Mouse (Mus musculus): ENCODE measurements at regions not wholly inside any gene's neighbourhood (a gene's known extent, or its start where the extent isn't known, plus 50 kb on each side); places are given as distances from the start of the nearest gene placed in this dataset.

- no peak for DNase-seq (ENCODE audit: low read depth, low spot score)
Observed at GRCm38 (mm10) chr10:96786903-96787571, 170.2 kb downstream of the Btg1 start.

DNA sequence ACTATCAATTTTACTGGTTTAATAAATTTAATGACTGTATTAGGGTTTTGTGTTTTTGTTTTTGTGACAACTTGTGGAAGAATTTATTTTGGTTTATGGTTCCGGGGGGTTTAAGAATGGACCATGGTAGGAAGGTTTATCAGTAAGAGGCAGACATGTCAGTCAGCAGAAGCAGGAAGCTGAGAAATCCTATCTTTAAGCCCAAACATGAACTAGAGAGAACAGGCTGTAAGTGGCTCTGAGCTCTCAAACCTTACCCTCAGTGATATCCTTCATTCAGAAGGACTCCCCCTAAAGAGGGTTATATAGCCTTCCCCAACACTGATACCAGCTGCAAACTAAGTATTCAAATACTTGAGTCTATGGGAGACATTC is 170.8 kb downstream of the Btg1 start:
- no peak for DNase-seq (ENCODE audit: low read depth, low spot score)

DNA sequence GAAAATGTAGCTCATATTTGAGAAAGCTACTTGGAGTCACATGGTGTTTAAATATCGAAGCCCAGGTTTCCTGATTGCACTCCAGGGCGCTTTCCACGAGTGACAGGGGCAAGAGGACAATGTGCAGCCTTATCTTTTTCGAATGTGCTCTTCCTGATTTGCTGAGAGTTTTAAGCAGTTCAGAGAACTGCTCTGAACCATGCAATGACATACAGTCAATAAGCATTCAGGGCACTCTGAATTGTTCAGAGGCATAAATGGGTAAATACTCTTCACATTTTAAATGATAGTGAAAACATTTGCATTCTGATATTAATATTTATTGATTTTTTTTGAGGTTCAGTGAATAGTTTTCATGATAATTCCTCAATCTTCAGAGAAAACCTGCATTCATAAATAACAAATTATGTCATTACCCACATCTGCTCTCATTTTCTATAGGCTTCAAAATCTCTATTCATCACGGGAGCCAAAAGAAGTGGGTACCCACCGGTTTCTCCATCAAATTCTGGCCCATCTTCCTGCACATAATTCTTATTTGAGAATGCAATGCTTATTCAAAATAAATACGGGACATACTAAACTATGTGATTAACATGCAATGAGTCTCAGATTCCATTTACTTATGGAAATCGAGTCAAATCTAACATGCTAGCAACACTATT is 171.7 kb downstream of the Btg1 start:
- DNase-seq (ENCODE audit: low read depth, low spot score): no peak

DNA sequence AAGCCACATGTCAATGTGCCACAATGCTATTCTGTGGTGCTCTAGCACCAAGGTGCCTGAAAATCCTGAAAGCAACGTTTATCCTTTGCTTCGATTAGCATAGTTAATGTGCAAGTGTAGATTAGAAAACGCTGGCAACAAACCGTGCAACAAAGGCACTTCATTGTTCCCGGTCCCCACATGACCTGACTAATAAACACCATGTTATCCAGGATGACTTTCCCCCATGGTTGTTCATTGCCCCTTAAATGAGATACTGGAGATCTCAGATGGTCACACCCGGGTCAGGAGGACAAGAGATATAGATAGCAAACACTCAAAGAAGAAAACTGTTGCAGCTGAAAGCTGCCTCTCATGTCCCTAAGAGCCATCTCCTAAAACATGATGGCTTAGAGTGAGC is 180.3 kb downstream of the Btg1 start:
- no peak for DNase-seq (ENCODE audit: low read depth, low spot score)

DNA sequence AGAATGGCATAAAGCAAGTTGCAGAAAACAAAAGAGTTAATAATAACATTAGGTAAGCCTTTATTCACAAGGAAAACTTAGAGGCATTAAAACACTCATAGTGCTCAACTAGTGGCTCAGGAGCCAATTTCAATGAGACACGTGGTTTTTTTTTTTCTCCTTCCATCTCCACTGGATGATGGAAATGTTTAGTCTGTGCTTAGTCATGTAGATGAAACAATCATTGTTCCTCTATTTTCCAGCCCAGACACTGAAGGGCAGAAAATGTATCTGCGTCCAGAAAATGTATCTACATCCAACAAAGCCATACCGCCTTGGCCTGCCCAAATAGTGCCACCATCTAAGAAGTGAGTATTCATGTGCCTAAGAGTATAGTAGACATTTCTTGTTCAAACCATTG is 184.0 kb downstream of the Btg1 start:
- no peak for DNase-seq (ENCODE audit: low read depth, low spot score)

- DNase-seq (ENCODE audit: low read depth, low spot score): no peak
Observed at GRCm38 (mm10) chr10:96804030-96804784, 187.4 kb downstream of the Btg1 start.

GRCm38 (mm10) chr10:96806579-96806978 is 189.8 kb downstream of the Btg1 start:
- no peak for DNase-seq (ENCODE audit: low read depth, low spot score)

DNA sequence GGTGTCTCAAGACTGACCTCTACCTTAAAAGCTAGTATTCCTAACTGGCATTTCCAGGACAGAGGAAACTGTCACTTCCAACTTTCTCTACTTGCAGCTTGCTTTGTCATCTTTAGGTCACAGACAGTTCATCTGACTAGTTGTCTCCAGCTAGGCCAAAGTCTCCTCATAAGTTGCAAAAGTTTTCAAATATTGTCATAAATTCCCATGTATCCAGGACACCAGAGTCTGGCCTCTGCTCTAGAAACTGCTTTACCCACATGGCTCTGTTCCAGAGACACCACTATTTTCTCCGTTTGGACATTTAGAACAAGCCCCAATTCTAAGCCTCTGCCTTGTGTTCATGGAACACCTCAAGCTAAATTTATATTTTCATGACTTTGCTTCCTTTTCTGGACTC is 205.0 kb downstream of the Btg1 start:
- DNase-seq (ENCODE audit: low read depth, low spot score): no peak

DNA sequence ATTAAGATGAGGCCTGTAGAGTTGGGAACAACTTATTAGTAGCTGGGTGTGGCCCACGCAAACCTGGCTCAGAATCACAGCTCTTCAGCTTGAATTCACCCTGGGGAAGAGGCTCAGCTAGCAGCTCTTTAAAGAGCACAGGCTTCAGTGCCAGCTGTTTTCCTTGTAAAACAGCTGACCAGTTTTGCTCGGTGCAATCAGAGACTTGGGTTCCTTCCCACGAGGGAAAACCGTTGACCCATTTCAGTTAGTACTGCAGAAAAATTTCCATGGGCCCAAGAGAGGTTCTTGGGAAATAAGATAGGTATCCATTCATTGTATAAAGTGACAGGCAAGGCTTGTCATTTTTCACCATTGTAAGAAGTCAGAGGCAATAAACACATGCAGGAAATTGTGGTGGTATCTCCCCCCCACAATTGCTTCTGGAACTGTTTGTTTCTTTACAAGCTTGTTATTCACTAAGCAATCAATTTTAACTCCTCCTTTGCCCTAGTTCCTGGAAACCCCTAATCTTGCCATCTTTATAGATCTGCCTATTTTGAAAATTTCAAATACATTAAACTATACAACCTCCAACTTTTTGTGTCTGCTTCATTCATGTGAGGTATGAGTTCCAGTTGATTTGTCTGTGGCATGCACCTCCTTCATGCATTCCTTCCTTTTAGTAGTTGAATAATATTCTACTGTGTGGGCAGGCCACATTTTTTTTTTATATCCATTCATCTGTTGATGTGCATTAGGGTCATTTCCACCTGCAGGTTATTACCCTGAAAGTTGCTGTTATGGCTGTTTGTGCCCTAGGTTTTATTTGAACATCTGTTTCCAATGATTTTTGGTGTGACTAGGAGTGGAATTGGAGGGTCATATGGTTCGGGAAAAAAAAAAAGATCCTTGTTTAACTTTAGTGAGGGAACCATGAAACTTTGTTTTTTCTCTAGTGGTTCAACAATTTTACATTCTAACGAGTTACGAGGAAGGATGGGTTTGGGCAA is 205.8 kb downstream of the Btg1 start:
- DNase-seq (ENCODE audit: low read depth, low spot score): no peak

GRCm38 (mm10) chr10:96826234-96826788 is 209.5 kb downstream of the Btg1 start:
- DNase-seq (ENCODE audit: low read depth, low spot score): no peak

DNA sequence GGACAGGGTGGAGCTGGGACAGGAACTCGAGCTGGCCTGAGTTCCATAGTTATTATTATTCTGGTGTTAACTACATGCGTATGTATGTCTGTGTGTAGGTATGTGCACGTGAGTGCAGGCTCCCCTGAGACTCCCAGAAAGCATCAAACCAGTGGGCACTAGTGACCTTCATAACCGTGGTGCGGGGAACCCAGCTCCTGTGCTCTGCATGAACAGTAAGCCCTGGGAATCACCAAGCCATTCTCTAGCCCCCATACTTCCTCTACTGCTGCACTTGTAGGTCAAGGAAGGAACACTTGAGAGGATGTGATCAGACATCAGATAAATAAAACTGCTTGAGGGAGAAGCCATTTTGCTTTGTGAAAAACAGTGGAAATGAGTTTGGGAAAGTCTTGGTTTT is 211.2 kb downstream of the Btg1 start:
- DNase-seq (ENCODE audit: low read depth, low spot score): no peak

GRCm38 (mm10) chr10:96828581-96829246 is 211.9 kb downstream of the Btg1 start:
- DNase-seq (ENCODE audit: low read depth, low spot score): peak; percentile 99

- peak; percentile 71 for DNase-seq (ENCODE audit: low read depth, low spot score)
Observed at GRCm38 (mm10) chr10:96831071-96831470, 214.3 kb downstream of the Btg1 start.

DNA sequence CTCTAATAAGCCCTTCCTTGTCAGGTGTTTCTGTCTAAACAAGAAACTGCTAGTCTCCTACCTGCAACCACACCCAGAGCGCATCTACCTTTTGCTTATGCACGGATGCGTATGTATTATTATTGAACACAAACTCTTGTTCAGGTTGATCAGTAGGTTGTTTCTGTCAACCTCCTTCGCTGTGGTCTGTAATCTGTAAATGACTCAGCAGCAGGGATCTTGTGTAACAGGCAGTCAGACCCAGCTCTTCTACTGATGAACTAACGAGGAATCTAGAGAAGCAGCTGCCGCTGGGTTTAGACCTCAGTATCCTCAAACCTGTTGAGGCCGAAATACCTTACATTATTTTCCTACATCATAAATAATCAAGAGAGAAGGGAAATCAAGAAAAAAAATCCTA is 220.4 kb downstream of the Btg1 start:
- peak; percentile 17 for DNase-seq (ENCODE audit: low read depth, low spot score)

DNA sequence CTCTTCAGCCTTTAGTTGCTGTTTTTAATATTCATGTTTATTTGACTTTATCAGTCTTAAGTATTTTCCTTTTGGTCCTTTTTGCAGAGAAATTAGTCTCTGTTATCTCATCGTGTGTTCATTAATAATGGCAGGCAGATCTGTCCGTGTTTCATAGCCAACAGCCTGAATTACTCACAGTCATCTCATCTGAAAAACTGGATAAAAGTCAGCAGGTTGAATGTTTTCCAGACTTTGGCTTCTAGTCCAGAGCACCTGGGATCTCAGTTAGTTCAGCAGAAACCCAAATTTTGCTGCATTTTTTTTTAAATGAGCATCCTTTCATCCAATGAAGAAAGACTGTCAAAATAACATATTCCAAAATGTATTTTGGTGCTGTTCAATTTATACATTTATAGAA is 224.3 kb downstream of the Btg1 start:
- DNase-seq (ENCODE audit: low read depth, low spot score): peak; percentile 94

DNA sequence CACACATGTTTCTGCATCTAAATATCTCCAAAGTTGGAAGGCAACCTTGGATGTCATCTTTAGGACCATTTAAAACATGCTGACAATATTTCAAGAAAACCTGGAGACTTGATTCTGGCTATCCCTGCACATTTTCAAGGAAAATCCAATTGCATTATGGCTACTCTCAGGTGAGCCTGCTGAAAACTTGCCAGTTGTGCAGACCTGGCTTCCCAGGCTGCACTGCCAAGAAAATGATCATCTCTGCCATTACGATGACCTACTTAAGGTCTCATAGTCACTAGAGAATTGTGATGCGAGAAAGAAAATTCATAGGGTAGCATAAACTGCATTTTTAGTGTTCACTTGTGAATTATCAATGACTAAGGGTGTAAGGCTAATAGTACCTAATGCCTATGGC is 225.2 kb downstream of the Btg1 start:
- peak; percentile 60 for DNase-seq (ENCODE audit: low read depth, low spot score)

GRCm38 (mm10) chr10:96845906-96846305 is 229.1 kb downstream of the Btg1 start:
- no peak for DNase-seq (ENCODE audit: low read depth, low spot score)

DNA sequence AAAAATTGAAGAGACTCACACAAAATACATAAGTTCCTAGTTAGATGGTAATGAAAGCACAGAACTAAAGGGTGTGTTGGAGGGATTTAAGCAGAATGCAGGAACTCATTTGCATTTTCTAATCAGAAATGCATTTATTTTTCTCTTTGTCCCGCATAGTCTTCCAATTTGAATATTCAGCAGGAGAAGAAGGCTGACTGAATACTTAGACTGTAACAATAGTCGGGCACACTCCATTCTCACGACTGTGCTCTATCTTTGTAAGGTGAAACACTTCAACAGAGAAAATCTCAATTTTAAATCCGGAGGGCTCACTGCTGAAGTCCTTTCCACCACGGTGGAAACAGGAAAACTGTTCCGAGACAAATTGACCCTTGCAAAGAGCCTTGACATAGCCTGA is 230.2 kb downstream of the Btg1 start:
- DNase-seq (ENCODE audit: low read depth, low spot score): no peak

GRCm38 (mm10) chr10:96847433-96848165 is 230.8 kb downstream of the Btg1 start:
- DNase-seq (ENCODE audit: low read depth, low spot score): peak; percentile 97

- DNase-seq (ENCODE audit: low read depth, low spot score): peak; percentile 43
Observed at GRCm38 (mm10) chr10:96848496-96848895, 231.7 kb downstream of the Btg1 start.
